Mouse (Mus musculus) spleen, adult 2 months (tissue): Measurements from ENCODE around the gene Slc3a2. TPM values are rescaled to one million over a fixed set of nuclear protein-coding genes. Genes with fewer than 3 reads are reported as not detected.
A peak's percentile ranks its signal among the peaks of the same experiment; 100 is the strongest.

ENCODE experiments used
- DNase-seq, 2 experiments: peaks; one replicate each; pipeline versions ENCODE4 v3.0.0 to v3.0.0-alpha.2; 2012 to 2021; ENCODE audit warnings: low spot score in 2 of 2, low read depth in 1 of 2
- H3K27ac ChIP-seq: fragments of 200-500 bp; 2 replicates; pipeline ENCODE4 v1.5.1; 2012; ENCODE audit warnings: low read length, inconsistent platforms; ENCODE audit not compliant: insufficient read depth
- H3K27me3 ChIP-seq: fragments of 200-500 bp; 2 replicates; pipeline ENCODE4 v1.6.1; 2012; ENCODE audit warnings: mild to moderate bottlenecking, moderate library complexity, low read length, inconsistent platforms; ENCODE audit not compliant: control insufficient read depth, insufficient read depth
- H3K36me3 ChIP-seq: fragments of 200-500 bp; 2 replicates; pipeline ENCODE4 v1.6.1; 2012; ENCODE audit warnings: mild to moderate bottlenecking, low read length, inconsistent platforms; ENCODE audit not compliant: control insufficient read depth, insufficient read depth
- H3K4me1 ChIP-seq: fragments of 200-500 bp; 2 replicates; pipeline ENCODE4 v1.6.1; 2011; ENCODE audit warnings: inconsistent platforms; ENCODE audit not compliant: control insufficient read depth, insufficient read depth, insufficient read length
- H3K4me3 ChIP-seq: fragments of 200-500 bp; 2 replicates; pipeline ENCODE4 v1.5.1; 2011; ENCODE audit warnings: mild to moderate bottlenecking, inconsistent platforms; ENCODE audit not compliant: insufficient read depth, insufficient read length; ENCODE audit errors: extremely low read depth
- CTCF ChIP-seq: fragments of 200-500 bp; IDR thresholded peaks from 2 replicates; pipeline ENCODE4 v1.5.1; 2011; ENCODE audit warnings: mild to moderate bottlenecking, inconsistent platforms; ENCODE audit not compliant: insufficient read depth, insufficient read length, insufficient replicate concordance; ENCODE audit errors: extremely low read depth
- POLR2A ChIP-seq: fragments of 200-500 bp; IDR thresholded peaks from 2 replicates; pipeline ENCODE4 v1.6.1; 2011; ENCODE audit warnings: low read depth, low read length, inconsistent platforms
- WGBS: fragments of 180-500 bp; shearing (Covaris S2); methylation state at CpG from one replicate; pipeline ENCODE4 v1.1.7; 2018; 5-methylcytosine and 5-hydroxymethylcytosine counted together
- polyA plus RNA-seq: library from polyadenylated mRNA; depleted of rRNA; stranded (reverse); fragments of >200 nt; gene quantifications from 2 replicates; pipeline ENCODE4 v1.2.3, GENCODE M21; 2012

Slc3a2 gene
- polyA plus RNA-seq, 1 experiment = 122 TPM

DNA sequence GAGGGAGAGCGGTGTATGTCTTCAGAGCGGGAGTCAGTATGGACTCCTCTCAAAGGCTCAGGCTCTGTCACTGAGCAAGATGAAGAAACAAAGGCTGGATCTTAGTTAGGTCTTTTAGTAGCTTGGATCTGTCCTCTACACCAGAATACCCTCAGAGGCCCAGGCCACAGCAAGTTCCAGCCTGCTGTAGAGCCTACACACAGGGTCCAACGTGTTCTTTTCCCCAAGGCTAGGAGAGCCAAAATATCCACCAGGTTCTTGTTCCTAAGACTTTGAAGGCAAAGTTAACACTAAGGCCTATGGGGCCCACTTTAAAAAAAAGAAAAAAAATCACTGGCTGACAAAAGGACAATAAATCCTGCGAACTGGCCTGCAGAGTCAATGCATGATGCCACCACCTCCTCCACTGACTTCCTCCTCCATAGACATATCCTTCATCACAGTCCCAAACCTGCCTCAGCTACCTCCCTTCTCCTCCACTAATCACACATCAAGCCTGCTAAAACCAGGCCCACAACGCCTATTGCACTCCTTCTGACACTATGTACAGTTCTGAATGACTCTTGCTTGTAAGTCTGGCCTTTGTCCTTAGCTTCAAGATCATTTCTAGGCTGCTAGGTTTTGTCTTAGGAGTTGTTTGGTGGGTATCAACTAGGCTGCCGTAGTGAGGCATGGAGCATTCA, 18.0 kb downstream of the Slc3a2 start:
- peaks cover 29% of the 10 kb centered on the region for H3K36me3 ChIP-seq
- WGBS = 91% methylated on average over 6 of the region's 6 CpGs
- no peaks in the 10 kb centered on the region for H3K27me3 ChIP-seq
- no peak overlapping the region for H3K4me3 ChIP-seq
- no peak for DNase-seq
- TF ChIP-seq CTCF (no peak), POLR2A (no peak)
- no peaks in the 10 kb centered on the region for H3K4me1 ChIP-seq
- H3K27ac ChIP-seq = no peak overlapping the region

DNA sequence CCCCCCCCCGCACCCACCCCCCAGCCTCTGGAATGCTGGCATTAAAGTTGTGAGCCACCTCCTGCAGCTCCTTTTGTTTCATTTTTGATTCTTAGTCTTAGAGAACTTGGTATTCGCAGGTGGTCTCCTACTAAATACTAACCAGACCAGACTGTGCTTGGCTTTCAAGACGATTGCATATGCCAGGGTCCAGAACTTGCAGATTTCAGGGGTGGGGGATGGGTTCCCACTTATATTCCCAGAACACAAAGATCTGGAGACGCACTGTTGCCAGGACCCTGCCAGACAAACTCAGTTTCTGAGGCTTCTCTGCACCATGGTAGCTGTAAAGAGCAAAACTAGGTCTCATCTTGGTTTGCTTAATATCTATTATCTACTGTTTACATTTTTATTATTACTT, 19.6 kb downstream of the Slc3a2 start:
- TF ChIP-seq POLR2A (no peak), CTCF (no peak)
- 80% methylated on average over 4 of the region's 4 CpGs for WGBS
- no peaks in the 10 kb centered on the region for H3K4me1 ChIP-seq

GRCm38 (mm10) chr19:8702458-8702857, 20.7 kb downstream of the Slc3a2 start:
- DNase-seq = no peak
- Histone ChIP-seq H3K4me3 (no peak overlapping the region), H3K4me1 (no peaks in the 10 kb centered on the region), H3K27me3 (no peaks in the 10 kb centered on the region), H3K27ac (no peak overlapping the region), H3K36me3 (peaks cover 6% of the 10 kb centered on the region; the same call in 1 of the 2 replicates)
- TF ChIP-seq CTCF (no peak), POLR2A (no peak)
- WGBS = 26% methylated on average over 3 of the region's 3 CpGs

More for the DNA sequence above, 19.6 kb downstream of the Slc3a2 start:
- no peaks in the 10 kb centered on the region for H3K27me3 ChIP-seq
- H3K36me3 ChIP-seq = peaks cover 15% of the 10 kb centered on the region
- H3K27ac ChIP-seq = no peak overlapping the region
- DNase-seq = no peak
- no peak overlapping the region for H3K4me3 ChIP-seq

DNA sequence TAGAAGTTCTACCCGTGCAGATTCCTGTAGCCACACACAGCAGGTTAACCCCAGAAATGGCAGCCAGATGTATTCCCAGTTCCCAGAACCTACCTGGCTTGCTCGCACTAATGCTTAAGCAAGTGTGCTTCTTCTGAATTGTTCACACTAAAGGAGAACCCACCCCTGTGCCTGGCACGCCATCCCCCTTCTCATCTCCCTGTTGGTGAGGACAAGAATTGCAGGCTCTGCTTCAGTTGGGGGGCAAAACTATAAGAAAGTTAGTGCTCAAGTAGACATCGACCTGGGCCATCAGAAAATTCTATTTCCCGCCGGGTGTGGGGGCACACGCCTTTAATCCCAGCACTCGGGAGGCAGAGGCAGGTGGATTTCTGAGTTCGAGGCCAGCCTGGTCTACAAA, 23.5 kb downstream of the Slc3a2 start:
- H3K4me1 ChIP-seq = peaks cover 10% of the 10 kb centered on the region; the same call in 1 of the 2 replicates
- DNase-seq = no peak
- no peaks in the 10 kb centered on the region for H3K36me3 ChIP-seq
- H3K27ac ChIP-seq = no peak overlapping the region
- no peak overlapping the region for H3K4me3 ChIP-seq
- no peak for TF ChIP-seq CTCF
- no peak for TF ChIP-seq POLR2A
- no peaks in the 10 kb centered on the region for H3K27me3 ChIP-seq
- 83% methylated on average over 9 of the region's 9 CpGs for WGBS

DNA sequence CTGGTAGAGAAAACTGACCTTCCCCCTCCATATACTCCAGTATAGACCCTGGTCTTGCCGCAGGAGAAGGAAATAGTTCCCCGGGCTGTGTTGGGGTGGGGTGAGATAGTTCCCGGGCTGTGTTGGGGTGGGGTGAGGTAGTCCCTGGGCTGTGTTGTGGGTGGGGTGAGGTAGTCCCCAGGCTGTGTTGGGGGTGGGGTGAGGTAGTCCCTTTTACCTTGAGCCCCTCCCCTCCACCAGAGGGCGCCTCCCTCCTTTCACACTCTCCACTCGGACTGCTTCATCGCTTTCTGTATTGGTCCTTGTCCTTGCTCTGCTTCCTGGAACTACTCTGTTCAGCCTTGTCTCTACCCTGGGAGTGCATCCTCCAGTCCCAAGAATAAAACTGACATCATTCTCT, 27.8 kb downstream of the Slc3a2 start:
- peak; percentile 71 for TF ChIP-seq CTCF
- TF ChIP-seq POLR2A = no peak
- Histone ChIP-seq H3K27me3 (no peaks in the 10 kb centered on the region), H3K36me3 (no peaks in the 10 kb centered on the region), H3K27ac (no peak overlapping the region), H3K4me1 (peaks cover 11% of the 10 kb centered on the region; the same call in 1 of the 2 replicates), H3K4me3 (no peak overlapping the region)
- 37% methylated on average over 6 of the region's 6 CpGs for WGBS
- peak; percentile 29 to 63 for DNase-seq

DNA sequence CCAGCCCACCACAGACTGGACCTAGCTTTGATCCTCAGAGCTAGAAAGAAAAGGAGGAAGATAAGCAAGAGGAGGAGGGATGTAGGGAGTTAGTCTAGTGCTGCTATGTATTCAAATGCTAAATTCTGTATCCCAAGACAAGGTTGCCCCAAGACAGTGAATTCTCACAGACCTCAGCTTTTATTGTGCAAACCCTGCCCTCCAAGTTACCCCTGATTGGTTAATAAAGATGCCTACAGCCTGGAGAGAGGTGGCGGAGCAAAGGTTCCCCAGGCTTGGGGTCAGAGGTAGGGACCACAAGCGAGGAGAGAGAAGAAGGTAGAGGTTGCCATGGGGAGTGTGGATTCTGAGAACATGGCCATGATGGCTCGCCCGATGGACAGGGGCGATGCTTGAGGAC, 30.4 kb downstream of the Slc3a2 start:
- TF ChIP-seq POLR2A (no peak), CTCF (no peak)

GRCm38 (mm10) chr19:8691871-8692539, 31.2 kb downstream of the Slc3a2 start:
- H3K27ac ChIP-seq = no peak overlapping the region
- H3K4me3 ChIP-seq = no peak overlapping the region
- 74% methylated on average over 9 of the region's 9 CpGs for WGBS

More for the DNA sequence above, 30.4 kb downstream of the Slc3a2 start:
- WGBS = 91% methylated on average over 5 of the region's 5 CpGs
- Histone ChIP-seq H3K36me3 (no peaks in the 10 kb centered on the region), H3K4me3 (no peak overlapping the region), H3K27me3 (no peaks in the 10 kb centered on the region), H3K4me1 (peaks cover 11% of the 10 kb centered on the region; the same call in 1 of the 2 replicates), H3K27ac (no peak overlapping the region)
- no peak for DNase-seq

More at GRCm38 (mm10) chr19:8691871-8692539, 31.2 kb downstream of the Slc3a2 start:
- TF ChIP-seq CTCF = no peak
- no peak for TF ChIP-seq POLR2A
- Histone ChIP-seq H3K27me3 (no peaks in the 10 kb centered on the region), H3K4me1 (peaks cover 11% of the 10 kb centered on the region; the same call in 1 of the 2 replicates), H3K36me3 (no peaks in the 10 kb centered on the region)
- DNase-seq = no peak
